Mouse (Mus musculus): ENCODE data around the gene Cacna1a. TPM values are rescaled to one million over a fixed set of nuclear protein-coding genes. Genes with fewer than 3 reads are reported as not detected.
"Not testable (repeated sequence)": the region's sequence is repeated elsewhere in the genome, so short reads cannot be mapped to it uniquely, and the experiment has no call there.

The Cacna1a gene
- polyA plus RNA-seq, 1 experiment from 2014 or later: 1.3 TPM

DNA sequence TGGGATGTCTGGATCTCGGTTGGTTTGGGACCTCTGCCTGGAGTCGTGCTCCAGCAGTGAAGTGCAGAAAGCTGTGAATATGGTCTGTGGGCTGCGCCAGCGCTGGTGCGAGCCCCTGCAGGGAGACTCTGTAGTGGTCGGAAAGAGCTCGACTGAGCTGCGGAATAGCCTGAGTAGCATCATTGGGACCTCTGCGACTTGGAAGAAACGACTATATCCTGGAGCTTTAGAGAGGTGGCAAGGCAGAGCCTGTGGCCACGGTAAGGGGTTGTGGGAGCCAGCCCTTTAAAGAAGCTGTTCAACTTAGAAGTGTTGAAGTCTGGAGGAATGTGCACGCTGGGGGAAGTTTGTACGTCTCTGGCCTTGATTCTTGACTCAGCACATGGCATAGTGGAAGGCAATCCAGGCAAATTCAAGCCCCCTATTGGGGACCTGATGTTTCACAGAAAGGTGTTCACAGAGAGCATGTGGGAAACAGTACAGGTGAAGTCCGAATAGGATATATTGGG is 277.2 kb downstream of the Cacna1a start:
- in situ Hi-C loops (cut with MboI; ENCODE audit: low pct_unique_long_range_greater_than_20kb): loop anchor here (10.0 to 25.0 kb wide), 2 partner anchors 319 to 653 kb away; partner anchors contain the start of genes 1700067K01Rik, 2210011C24Rik and Palm3
- POLR2A ChIA-PET: interaction anchor here (0.8 to 1.0 kb wide), 4 partner anchors 17 to 44 kb away, joined by 3 read pairs; no protein-coding TSS in a partner anchor
- CTCF ChIA-PET: interaction anchor here (1.2 to 1.8 kb wide), 4 partner anchors 14 to 148 kb away, joined by 3 to 7 read pairs (median 4); no protein-coding TSS in a partner anchor
- no peak for TF ChIP-seq CTCF (IDR thresholded peaks at IDR 0.05)
- DNase-seq (ENCODE audit: low read depth, low spot score) (no peak), ATAC-seq (no peak)
- no peaks in the 10 kb centered on the region for H3K27me3 ChIP-seq

DNA sequence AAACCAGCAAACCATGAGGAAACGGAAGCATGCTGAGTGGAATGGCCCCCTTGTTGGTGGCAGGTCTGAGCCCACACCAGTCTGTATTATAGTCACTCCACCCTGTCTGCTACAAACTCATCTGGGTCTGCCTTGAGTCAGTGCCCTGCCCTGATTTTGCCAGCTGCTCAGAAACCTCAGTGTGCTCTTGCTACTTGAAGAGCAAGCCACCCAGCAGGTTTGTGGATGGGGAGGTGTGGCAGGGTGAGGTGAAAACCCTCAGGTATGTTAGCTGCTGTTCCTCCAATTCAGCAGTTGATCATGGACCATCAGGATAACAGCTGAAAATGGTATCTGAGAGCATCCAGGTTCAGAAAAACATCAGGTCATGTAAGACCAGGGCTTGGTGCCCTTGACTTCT is 279.8 kb downstream of the Cacna1a start:
- no peaks in the 10 kb centered on the region for H3K27me3 ChIP-seq
- ATAC-seq: no peak
- no peak for TF ChIP-seq CTCF (IDR thresholded peaks at IDR 0.05)
- CTCF ChIA-PET: interaction anchor here (0.7 kb wide), 1 partner anchor 17 kb away, joined by 3 read pairs; no protein-coding TSS in a partner anchor
- in situ Hi-C loops (cut with MboI; ENCODE audit: low pct_unique_long_range_greater_than_20kb): loop anchor here (10.0 to 25.0 kb wide), 2 partner anchors 317 to 656 kb away; partner anchors contain the start of genes 1700067K01Rik, 2210011C24Rik and Palm3
- DNase-seq (ENCODE audit: low read depth, low spot score): no peak
- POLR2A ChIA-PET: interaction anchor here (0.6 to 1.1 kb wide), 2 partner anchors 19 to 164 kb away, joined by 3 read pairs; no protein-coding TSS in a partner anchor

DNA sequence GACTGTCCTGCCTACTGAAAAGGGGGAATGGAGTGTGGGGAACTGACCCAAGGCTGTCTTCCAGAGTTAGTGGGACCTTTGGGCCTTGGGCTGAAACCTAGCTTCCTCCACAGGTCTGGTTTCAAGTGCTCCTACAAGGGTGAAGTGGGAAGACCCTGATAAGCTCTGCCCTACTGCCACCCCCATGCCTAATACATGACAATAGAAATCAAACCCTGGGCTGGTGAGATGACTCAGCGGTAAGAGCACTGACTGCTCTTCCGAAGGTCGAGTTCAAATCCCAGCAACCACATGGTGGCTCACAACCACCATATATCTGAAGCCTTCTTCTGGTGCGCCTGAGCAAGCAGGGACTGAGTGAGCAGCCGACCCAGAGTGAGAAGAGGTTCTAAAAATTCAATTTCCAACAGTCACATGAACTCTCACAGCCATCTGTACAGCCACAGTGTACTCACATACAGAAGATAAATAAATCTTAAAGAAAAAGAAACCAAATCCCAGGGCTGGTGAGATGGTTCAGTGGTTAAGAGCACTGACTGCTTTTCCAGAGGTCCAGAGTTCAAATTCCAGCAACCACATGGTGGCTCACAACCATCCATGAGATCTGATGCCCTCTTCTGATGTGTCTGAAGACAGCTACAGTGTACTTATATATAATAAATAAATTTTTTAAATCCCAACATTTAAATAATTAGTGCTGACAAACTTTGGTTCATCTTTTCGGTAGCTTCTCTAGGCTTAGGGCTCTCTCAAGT is 280.7 kb downstream of the Cacna1a start:
- POLR2A ChIA-PET: interaction anchor here (1.1 kb wide), 1 partner anchor 18 kb away, joined by 3 read pairs; no protein-coding TSS in a partner anchor
- in situ Hi-C loops (cut with MboI; ENCODE audit: low pct_unique_long_range_greater_than_20kb): loop anchor here (10.0 to 25.0 kb wide), 2 partner anchors 316 to 657 kb away; partner anchors contain the start of genes 1700067K01Rik, 2210011C24Rik and Palm3
- no peak for DNase-seq (ENCODE audit: low read depth, low spot score)
- ATAC-seq: no peak
- no peaks in the 10 kb centered on the region for H3K27me3 ChIP-seq
- no peak for TF ChIP-seq CTCF (IDR thresholded peaks at IDR 0.05)
- CTCF ChIA-PET: interaction anchor here (0.7 to 1.9 kb wide), 2 partner anchors 13 to 16 kb away, joined by 3 to 4 read pairs; no protein-coding TSS in a partner anchor

DNA sequence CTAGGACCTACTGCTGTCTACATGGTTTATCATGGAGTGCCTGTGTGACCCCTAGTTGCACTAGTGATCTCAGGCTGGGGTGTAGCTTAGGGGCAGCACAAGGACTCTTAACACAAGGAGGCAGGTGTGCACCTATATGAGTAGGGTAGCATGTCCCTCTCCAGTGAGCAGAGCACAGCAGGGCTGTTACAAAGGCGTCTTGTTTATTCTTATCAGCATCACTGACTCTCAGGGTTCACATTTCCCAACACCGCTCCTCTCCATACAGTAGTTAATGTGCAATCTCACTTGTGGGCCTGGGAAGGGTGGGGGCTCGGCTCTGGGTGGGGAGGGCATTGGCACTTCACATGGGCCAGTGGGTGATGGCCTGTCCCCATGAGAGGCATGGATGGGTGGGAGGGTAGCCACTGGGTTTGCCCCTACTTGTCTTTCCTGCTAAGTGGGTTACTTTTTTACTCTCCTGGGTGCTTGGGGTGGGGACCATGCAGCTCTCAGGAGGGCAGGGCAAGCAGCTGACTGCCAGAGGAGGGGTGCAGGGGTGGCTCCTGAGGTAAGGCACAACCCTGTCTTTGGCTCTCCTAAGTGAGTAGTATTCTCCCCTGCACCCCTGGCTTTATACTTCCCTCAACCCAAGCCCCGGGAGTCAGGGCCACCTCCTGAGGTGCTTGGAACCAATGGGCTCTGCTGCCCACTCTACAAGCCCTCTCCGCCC is 282.2 kb downstream of the Cacna1a start:
- H3K27me3 ChIP-seq; ATAC-seq; DNase-seq (ENCODE audit: low read depth, low spot score): not testable (repeated sequence)
- ChIA-PET CTCF (interaction anchor here (1.9 kb wide), 1 partner anchor 11 kb away, joined by 4 read pairs; no protein-coding TSS in a partner anchor), POLR2A (interaction anchor here (1.0 kb wide), 1 partner anchor 19 kb away, joined by 3 read pairs; no protein-coding TSS in a partner anchor)
- in situ Hi-C loops (cut with MboI; ENCODE audit: low pct_unique_long_range_greater_than_20kb): loop anchor here (25.0 kb wide), 1 partner anchor 658 kb away; the partner anchor contains the start of genes 1700067K01Rik, 2210011C24Rik and Palm3

DNA sequence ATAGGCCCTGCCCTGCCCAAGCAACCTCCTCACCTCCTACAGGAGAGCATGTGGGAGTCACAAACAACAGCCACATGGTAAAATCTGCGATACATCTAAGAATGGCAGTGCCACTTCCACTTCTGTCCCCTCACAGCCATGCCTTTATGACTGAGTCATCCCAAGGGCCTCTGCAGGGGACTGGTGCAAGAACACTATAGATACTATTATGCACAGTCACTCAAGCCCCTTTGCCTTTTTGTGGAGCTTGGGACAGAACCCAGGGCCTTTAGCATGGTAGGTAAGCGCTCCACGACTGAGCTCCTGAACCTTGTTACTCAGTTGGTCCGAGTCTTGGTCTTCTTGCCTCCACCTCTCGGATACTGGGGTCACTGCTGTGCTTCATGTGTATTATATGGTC is 289.1 kb downstream of the Cacna1a start:
- POLR2A ChIA-PET: no interaction called here
- no peaks in the 10 kb centered on the region for H3K27me3 ChIP-seq
- in situ Hi-C loops (cut with MboI; ENCODE audit: low pct_unique_long_range_greater_than_20kb): no loop called here
- TF ChIP-seq CTCF (IDR thresholded peaks at IDR 0.05): no peak
- DNase-seq (ENCODE audit: low read depth, low spot score): no peak
- no peak for ATAC-seq
- CTCF ChIA-PET: no interaction called here

DNA sequence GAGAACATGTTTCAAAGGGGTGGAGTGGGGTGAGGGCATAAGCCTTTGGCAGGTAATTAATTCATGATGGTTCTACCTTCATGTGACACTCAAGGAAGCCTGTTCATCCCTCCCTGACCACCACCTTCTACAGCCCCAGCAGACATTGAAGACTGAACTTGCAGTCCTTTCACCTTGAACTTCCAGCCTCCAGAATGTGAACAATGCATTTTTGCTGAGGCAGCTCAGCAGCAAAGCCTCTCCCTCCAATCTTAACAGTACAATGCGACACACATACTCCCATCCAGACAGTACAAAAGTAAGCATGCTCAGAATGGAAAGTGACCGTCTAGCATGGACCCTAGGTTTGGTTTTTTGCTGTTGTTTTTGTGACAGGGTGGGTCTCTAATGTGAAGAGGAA is 293.2 kb downstream of the Cacna1a start:
- in situ Hi-C loops (cut with MboI; ENCODE audit: low pct_unique_long_range_greater_than_20kb): no loop called here
- CTCF ChIA-PET: interaction anchor here (0.9 to 1.2 kb wide), 2 partner anchors 12 to 16 kb away, joined by 3 to 4 read pairs; no protein-coding TSS in a partner anchor
- POLR2A ChIA-PET: interaction anchor here (0.5 to 1.2 kb wide), 2 partner anchors 16 to 1067 kb away, joined by 3 read pairs; no protein-coding TSS in a partner anchor
- H3K27me3 ChIP-seq: no peaks in the 10 kb centered on the region
- ATAC-seq (no peak), DNase-seq (ENCODE audit: low read depth, low spot score) (no peak)
- no peak for TF ChIP-seq CTCF (IDR thresholded peaks at IDR 0.05)

DNA sequence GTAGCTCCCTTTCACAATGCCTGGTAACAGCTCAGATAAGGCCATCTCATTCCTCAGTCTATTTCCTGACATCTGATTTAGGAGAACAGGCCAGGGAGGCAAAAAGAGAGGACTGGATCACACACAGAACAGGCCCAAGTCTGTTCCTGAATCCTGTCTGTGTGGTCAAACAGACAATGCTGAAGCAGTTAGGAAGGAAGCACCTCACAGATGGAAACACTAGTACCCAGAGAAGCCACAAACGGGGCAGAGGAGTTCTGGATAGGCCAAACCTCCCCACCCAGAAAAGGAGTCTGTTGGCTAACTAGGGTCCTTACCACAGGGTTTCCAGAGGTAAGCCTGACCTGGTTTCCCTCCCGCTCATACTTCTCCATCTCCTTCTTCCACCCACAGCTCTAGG is 294.0 kb downstream of the Cacna1a start:
- DNase-seq (ENCODE audit: low read depth, low spot score) (no peak), ATAC-seq (no peak)
- POLR2A ChIA-PET: interaction anchor here (0.5 to 1.2 kb wide), 2 partner anchors 17 to 1068 kb away, joined by 3 read pairs; no protein-coding TSS in a partner anchor
- CTCF ChIA-PET: interaction anchor here (0.9 to 1.2 kb wide), 2 partner anchors 13 to 16 kb away, joined by 3 to 4 read pairs; no protein-coding TSS in a partner anchor
- TF ChIP-seq CTCF (IDR thresholded peaks at IDR 0.05): no peak
- no peaks in the 10 kb centered on the region for H3K27me3 ChIP-seq
- in situ Hi-C loops (cut with MboI; ENCODE audit: low pct_unique_long_range_greater_than_20kb): no loop called here

DNA sequence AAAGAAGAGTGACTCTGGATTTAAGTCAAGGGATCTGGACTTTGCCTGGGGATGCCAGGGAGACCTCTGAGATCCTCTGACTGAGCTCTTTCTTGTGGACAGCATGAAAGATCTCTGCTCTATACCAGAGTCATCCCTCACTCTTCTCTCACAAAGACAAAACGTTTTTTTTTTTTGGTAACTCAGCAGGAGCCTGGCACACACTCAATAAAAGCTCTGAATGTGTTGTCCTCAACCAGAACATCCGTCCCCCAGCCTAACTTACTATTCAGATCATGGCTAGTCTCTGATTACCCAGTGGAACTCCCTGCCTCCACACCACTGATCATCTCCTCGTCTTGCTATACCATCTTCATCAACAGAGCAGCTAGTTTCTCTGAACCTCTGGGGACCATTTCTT is 296.3 kb downstream of the Cacna1a start:
- TF ChIP-seq CTCF (IDR thresholded peaks at IDR 0.05): no peak
- in situ Hi-C loops (cut with MboI; ENCODE audit: low pct_unique_long_range_greater_than_20kb): no loop called here
- no peak for ATAC-seq
- CTCF ChIA-PET: interaction anchor here (1.0 kb wide), 1 partner anchor 19 kb away, joined by 3 read pairs; no protein-coding TSS in a partner anchor
- H3K27me3 ChIP-seq: no peaks in the 10 kb centered on the region
- POLR2A ChIA-PET: interaction anchor here (0.9 to 1.7 kb wide), 2 partner anchors 23 to 129 kb away, joined by 3 to 5 read pairs; partner anchors contain the start of gene Ier2
- DNase-seq (ENCODE audit: low read depth, low spot score): no peak

DNA sequence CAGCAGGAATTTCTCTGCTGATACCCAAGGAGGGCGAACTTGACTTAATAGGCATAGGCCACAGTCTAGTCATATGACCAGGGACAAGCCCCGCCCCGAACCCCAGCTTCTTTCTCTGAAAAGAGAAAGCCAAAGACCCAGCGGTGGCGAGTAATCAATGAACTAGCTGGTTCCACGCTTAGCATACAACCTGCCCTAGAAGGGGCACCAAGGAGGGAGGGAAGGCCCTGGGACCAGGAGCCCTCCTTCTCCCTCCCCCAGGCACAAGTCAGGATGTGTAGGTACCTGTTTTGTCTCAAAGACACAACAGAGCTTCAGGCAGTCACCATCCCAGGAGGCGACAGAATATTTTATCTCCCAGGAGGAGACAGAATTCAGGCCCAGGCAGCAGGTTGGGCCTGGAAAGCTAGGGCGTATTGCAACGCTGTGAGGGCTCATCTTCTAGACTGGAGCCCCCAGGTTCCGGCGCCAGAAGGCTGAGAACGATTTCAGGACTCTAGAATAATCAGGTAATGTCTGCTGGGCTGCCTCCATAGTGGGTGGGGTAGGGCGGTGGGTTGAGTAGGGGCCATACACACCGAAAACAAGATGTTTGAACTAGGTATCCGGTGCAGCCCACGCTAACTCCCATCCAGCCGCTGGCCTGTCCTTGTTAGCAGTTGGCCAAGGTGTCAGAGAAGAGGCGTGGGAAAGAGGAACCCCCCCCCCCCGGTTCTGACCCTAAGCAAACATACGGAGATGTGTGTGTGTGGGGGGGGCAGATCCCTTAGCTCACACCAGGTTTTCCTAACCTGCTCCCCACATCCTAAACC is 298.2 kb downstream of the Cacna1a start, which contains the start of gene Trmt1:
Gene Trmt1, plus strand, starts transcription at position 117 of the 812 bp plus-strand sequence.
- in situ Hi-C loops (cut with MboI; ENCODE audit: low pct_unique_long_range_greater_than_20kb): no loop called here
- POLR2A ChIA-PET: interaction anchor here (0.5 to 1.1 kb wide), 3 partner anchors 18 to 62 kb away, joined by 3 to 5 read pairs (median 3); no protein-coding TSS in a partner anchor
- CTCF ChIA-PET: no interaction called here
- ATAC-seq (no peak), DNase-seq (ENCODE audit: low read depth, low spot score) (no peak)
- H3K27me3 ChIP-seq: no peaks in the 10 kb centered on the region
- no peak for TF ChIP-seq CTCF (IDR thresholded peaks at IDR 0.05)
